Mouse (Mus musculus) mouse embryonic stem cell (cell line): ENCODE data around the gene Zfp524.

Experiments
- in situ Hi-C, 2 experiments: fragments of 300-500 bp; cut with MboI; formaldehyde crosslinking; loops; 1 replicate in 1 of 2; 3 replicates in 1 of 2; pipeline ENCODE4 v1.14.3; 2019 to 2020; ENCODE audit warnings: low sequenced_read_pairs in 2 of 2, low pct_unique_long_range_greater_than_20kb in 1 of 2, mixed read lengths in 1 of 2; ENCODE audit not compliant: unreplicated experiment in 1 of 2

The Zfp524 gene

DNA sequence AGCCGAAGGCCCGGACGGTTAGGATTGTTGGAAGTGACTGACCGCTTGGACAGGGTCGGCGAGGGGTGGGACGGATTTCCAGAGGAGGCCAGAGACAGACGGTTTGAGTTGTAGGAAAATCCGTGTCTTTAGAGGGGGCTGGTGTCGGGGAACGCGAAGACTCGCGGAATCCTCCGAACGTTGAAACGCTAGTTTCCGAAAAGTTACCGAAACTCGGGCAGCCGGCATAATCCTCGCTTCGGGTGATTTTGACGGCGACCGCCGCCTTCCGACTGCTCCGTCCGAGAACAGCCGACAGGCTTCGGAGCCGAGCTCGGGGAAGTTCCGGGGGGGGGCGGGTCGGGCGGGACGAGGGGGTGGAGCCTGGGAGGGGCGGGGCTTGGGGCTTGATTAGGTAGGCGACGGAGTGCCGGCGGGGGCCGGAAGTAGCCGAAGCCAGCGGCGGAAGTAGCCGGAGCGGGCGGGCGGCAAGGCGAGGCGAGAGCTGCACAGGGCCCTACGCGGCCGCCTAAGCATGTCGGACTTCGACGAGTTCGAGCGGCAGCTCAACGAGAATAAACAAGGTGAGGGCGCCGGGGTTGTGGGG, 47.7 kb downstream of the Zfp524 start, which contains the start of gene U2af2:
Gene U2af2 (plus strand): TSS at position 370 of the 586 bp plus-strand sequence.
- in situ Hi-C loops = loop anchor here in 1 of 2 experiments (5.0 kb wide), 1 partner anchor 40 kb away; the partner anchor contains the start of genes Ccdc106 and Zfp865

DNA sequence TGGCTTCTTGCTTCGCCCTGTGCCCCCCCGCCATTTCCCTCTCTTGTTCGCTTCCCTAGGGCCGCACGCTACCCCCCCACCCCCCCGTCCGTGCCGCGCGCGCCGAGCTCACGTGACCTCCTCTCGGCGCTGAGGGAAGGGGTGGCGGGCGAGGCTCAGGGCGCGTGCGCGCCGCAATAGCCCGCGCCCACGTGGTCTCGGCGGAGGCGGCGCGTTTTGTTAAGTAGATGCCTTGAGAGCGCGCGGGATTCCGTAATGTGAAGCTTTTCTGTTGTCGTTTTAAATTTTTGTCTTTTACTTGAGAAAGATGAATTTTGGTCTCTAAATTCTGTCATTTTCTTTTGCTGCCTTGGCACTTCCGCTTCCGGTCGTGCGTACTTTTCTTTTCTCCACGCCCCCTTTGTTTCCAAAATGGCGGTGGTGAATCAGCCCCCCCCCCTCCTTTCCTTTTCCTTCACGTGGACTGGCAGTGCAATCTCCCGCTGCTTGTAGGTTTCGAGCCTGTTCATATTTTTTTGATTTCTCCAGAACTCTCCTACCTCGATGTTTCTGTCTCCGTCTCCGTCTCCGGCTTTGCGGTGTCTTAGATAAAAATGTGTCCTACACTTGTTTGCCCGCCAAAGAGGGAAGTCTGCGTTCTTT, 48.3 kb downstream of the Zfp524 start:
- in situ Hi-C loops = loop anchor here in 1 of 2 experiments (5.0 kb wide), 1 partner anchor 40 kb away; the partner anchor contains the start of genes Ccdc106 and Zfp865

DNA sequence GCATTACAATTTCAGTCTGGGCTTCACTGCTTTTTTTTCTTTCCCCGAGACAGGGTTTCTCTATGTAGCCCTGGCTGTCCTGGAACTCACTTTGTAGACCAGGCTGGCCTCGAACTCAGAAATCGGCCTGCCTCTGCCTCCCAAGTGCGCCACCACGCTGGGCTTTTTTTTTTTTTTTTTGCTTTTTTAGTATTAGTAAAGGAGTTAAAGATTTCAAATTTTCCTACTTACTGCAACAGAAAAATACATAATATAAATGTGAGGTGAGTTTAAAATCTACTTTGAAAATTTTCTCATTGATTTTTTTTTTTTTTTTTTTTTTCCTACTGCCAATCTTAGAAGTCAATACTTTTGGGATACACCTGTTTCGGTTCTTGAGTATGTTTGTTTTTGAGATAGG, 50.7 kb downstream of the Zfp524 start:
- in situ Hi-C loops = loop anchor here in 1 of 2 experiments (5.0 kb wide), 1 partner anchor 43 kb away; the partner anchor contains the start of genes Ccdc106 and Zfp865
